Mouse (Mus musculus): ENCODE results near the gene Mxi1. TPM values are rescaled to one million over a fixed set of nuclear protein-coding genes. Genes with fewer than 3 reads are reported as not detected.
"Not testable (repeated sequence)": the region's sequence is repeated elsewhere in the genome, so short reads cannot be mapped to it uniquely, and the experiment has no call there.

Mxi1 gene
- polyA plus RNA-seq, 1 experiment from 2014 or later = 59.6 TPM

GRCm38 (mm10) chr19:53391787-53392186 is 81.5 kb downstream of the Mxi1 start:
- Histone ChIP-seq H3K36me3 (ENCODE audit: control insufficient read depth, insufficient read depth, low read length) (0 out of 2 replicates have a peak, but pooled peaks cover 2% of the 10 kb centered on the region), H3K4me3 (ENCODE audit: low read depth, low read length) (peak overlapping the region; percentile 95; the same call in 1 of the 2 replicates), H3K9me3 (ENCODE audit: control insufficient read depth, low read length) (no peaks in the 10 kb centered on the region), H3K4me1 (replicated peaks; ENCODE audit: control insufficient read depth, insufficient read depth, low read length) (peaks cover 4% of the 10 kb centered on the region; the same call in 1 of the 2 replicates), H3K27ac (ENCODE audit: low read depth, low read length) (no peak overlapping the region), H3K9ac (ENCODE audit: low read depth, low read length) (no peak overlapping the region), H3K4me2 (replicated peaks; ENCODE audit: low read depth, low read length) (no peak overlapping the region), H3K27me3 (ENCODE audit: control insufficient read depth, insufficient read depth, low read length) (no peaks in the 10 kb centered on the region)
- ATAC-seq (ENCODE audit: low FRiP score) (no peak), DNase-seq (ENCODE audit: low spot score) (no peak)
- 91% methylated on average over 5 of the region's 5 CpGs for WGBS

- Histone ChIP-seq H3K4me2 (replicated peaks; ENCODE audit: low read depth, low read length) (no peak overlapping the region), H3K4me1 (replicated peaks; ENCODE audit: control insufficient read depth, insufficient read depth, low read length) (peaks cover 4% of the 10 kb centered on the region; the same call in 1 of the 2 replicates), H3K36me3 (ENCODE audit: control insufficient read depth, insufficient read depth, low read length) (0 out of 2 replicates have a peak, but pooled peaks cover 2% of the 10 kb centered on the region), H3K27me3 (ENCODE audit: control insufficient read depth, insufficient read depth, low read length) (no peaks in the 10 kb centered on the region), H3K4me3 (ENCODE audit: low read depth, low read length) (no peak overlapping the region), H3K27ac (ENCODE audit: low read depth, low read length) (no peak overlapping the region), H3K9ac (ENCODE audit: low read depth, low read length) (no peak overlapping the region), H3K9me3 (ENCODE audit: control insufficient read depth, low read length) (no peaks in the 10 kb centered on the region)
- DNase-seq (ENCODE audit: low spot score) = no peak
- no peak for ATAC-seq (ENCODE audit: low FRiP score)
- 74% methylated on average over 8 of the region's 8 CpGs for WGBS
Measured at GRCm38 (mm10) chr19:53392781-53393343, 82.5 kb downstream of the Mxi1 start.

GRCm38 (mm10) chr19:53393646-53394045 is 83.3 kb downstream of the Mxi1 start:
- Histone ChIP-seq H3K9ac (ENCODE audit: low read depth, low read length) (no peak overlapping the region), H3K4me1 (replicated peaks; ENCODE audit: control insufficient read depth, insufficient read depth, low read length) (peaks cover 4% of the 10 kb centered on the region; the same call in 1 of the 2 replicates), H3K36me3 (ENCODE audit: control insufficient read depth, insufficient read depth, low read length) (no peaks in the 10 kb centered on the region), H3K4me2 (replicated peaks; ENCODE audit: low read depth, low read length) (no peak overlapping the region), H3K4me3 (ENCODE audit: low read depth, low read length) (no peak overlapping the region), H3K27me3 (ENCODE audit: control insufficient read depth, insufficient read depth, low read length) (no peaks in the 10 kb centered on the region), H3K27ac (ENCODE audit: low read depth, low read length) (no peak overlapping the region), H3K9me3 (ENCODE audit: control insufficient read depth, low read length) (no peaks in the 10 kb centered on the region)
- ATAC-seq (ENCODE audit: low FRiP score) = no peak
- no peak for DNase-seq (ENCODE audit: low spot score)

- Histone ChIP-seq H3K9me3 (ENCODE audit: control insufficient read depth, low read length) (no peaks in the 10 kb centered on the region), H3K27me3 (ENCODE audit: control insufficient read depth, insufficient read depth, low read length) (no peaks in the 10 kb centered on the region), H3K36me3 (ENCODE audit: control insufficient read depth, insufficient read depth, low read length) (no peaks in the 10 kb centered on the region), H3K4me2 (replicated peaks; ENCODE audit: low read depth, low read length) (no peak overlapping the region), H3K9ac (ENCODE audit: low read depth, low read length) (no peak overlapping the region), H3K4me1 (replicated peaks; ENCODE audit: control insufficient read depth, insufficient read depth, low read length) (no peaks in the 10 kb centered on the region; the same call in 1 of the 2 replicates), H3K27ac (ENCODE audit: low read depth, low read length) (no peak overlapping the region), H3K4me3 (ENCODE audit: low read depth, low read length) (no peak overlapping the region)
- ATAC-seq (ENCODE audit: low FRiP score) (no peak), DNase-seq (ENCODE audit: low spot score) (peak; percentile 69)
- WGBS = 18% methylated on average over 7 of the region's 7 CpGs
Measured at GRCm38 (mm10) chr19:53394552-53394951, 84.2 kb downstream of the Mxi1 start.

DNA sequence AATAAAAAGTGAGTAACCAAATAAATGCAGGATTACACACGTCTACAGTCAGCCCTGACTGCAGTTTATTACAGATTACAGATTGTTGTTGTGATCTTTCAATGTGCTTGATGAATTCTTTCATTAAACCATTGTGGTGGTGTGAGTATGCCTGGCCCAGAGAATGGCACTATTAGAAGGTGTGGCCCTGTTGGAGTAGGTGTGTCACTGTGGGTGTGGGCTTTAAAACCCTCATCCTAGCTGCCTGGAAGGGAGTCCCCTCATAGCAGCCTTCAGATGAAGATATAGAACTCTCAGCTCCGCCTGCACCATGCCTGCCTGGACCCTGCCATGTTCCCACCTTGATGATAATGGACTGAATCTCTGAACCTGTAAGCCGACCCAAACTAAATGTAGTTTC is 84.6 kb downstream of the Mxi1 start:
- ATAC-seq (ENCODE audit: low FRiP score); H3K27me3 ChIP-seq (ENCODE audit: control insufficient read depth, insufficient read depth, low read length); H3K4me2 ChIP-seq (replicated peaks; ENCODE audit: low read depth, low read length); DNase-seq (ENCODE audit: low spot score); H3K9me3 ChIP-seq (ENCODE audit: control insufficient read depth, low read length); H3K36me3 ChIP-seq (ENCODE audit: control insufficient read depth, insufficient read depth, low read length); H3K4me3 ChIP-seq (ENCODE audit: low read depth, low read length); H3K4me1 ChIP-seq (replicated peaks; ENCODE audit: control insufficient read depth, insufficient read depth, low read length); H3K9ac ChIP-seq (ENCODE audit: low read depth, low read length); H3K27ac ChIP-seq (ENCODE audit: low read depth, low read length): not testable (repeated sequence)
- 82% methylated on average over 3 of the region's 3 CpGs for whole genome bisulfite sequencing

GRCm38 (mm10) chr19:53395805-53396204 is 85.5 kb downstream of the Mxi1 start:
- H3K27me3 ChIP-seq (ENCODE audit: control insufficient read depth, insufficient read depth, low read length); H3K9me3 ChIP-seq (ENCODE audit: control insufficient read depth, low read length); H3K4me1 ChIP-seq (replicated peaks; ENCODE audit: control insufficient read depth, insufficient read depth, low read length); H3K27ac ChIP-seq (ENCODE audit: low read depth, low read length); H3K36me3 ChIP-seq (ENCODE audit: control insufficient read depth, insufficient read depth, low read length); DNase-seq (ENCODE audit: low spot score); H3K9ac ChIP-seq (ENCODE audit: low read depth, low read length); H3K4me2 ChIP-seq (replicated peaks; ENCODE audit: low read depth, low read length); H3K4me3 ChIP-seq (ENCODE audit: low read depth, low read length); ATAC-seq (ENCODE audit: low FRiP score): not testable (repeated sequence)
- 39% methylated on average over 5 of the region's 5 CpGs for WGBS

- Histone ChIP-seq H3K4me1 (replicated peaks; ENCODE audit: control insufficient read depth, insufficient read depth, low read length) (no peaks in the 10 kb centered on the region), H3K4me3 (ENCODE audit: low read depth, low read length) (no peak overlapping the region), H3K4me2 (replicated peaks; ENCODE audit: low read depth, low read length) (no peak overlapping the region), H3K9ac (ENCODE audit: low read depth, low read length) (no peak overlapping the region), H3K27ac (ENCODE audit: low read depth, low read length) (no peak overlapping the region), H3K36me3 (ENCODE audit: control insufficient read depth, insufficient read depth, low read length) (no peaks in the 10 kb centered on the region), H3K9me3 (ENCODE audit: control insufficient read depth, low read length) (no peaks in the 10 kb centered on the region), H3K27me3 (ENCODE audit: control insufficient read depth, insufficient read depth, low read length) (no peaks in the 10 kb centered on the region)
- WGBS = 83% methylated on average over 12 of the region's 12 CpGs
- ATAC-seq (ENCODE audit: low FRiP score) (no peak), DNase-seq (ENCODE audit: low spot score) (no peak)
Measured at GRCm38 (mm10) chr19:53397451-53398233, 87.3 kb downstream of the Mxi1 start.

DNA sequence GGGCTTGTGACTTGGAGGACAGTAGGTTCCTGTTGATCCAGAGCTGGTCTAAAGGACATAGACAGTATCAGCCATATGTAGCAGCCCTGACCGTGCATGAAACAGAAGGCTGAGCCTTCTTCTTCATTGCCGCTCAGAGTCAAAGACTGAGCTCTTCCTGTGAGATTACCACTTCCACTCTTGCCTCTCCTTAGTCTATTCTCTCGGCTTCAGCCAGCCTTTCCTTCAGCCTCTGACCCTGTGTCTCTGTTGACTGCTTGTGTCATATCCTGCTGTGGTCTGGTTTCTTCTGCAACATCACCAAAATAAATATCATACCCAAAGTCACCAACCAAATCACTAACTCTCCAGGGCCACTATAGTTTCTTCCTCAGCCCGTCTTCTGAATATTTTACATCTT is 88.9 kb downstream of the Mxi1 start:
- DNase-seq (ENCODE audit: low spot score) = no peak
- no peaks in the 10 kb centered on the region for H3K9me3 ChIP-seq (ENCODE audit: control insufficient read depth, low read length)
- H3K27ac ChIP-seq (ENCODE audit: low read depth, low read length) = no peak overlapping the region
- ATAC-seq (ENCODE audit: low FRiP score) = no peak
- H3K4me2 ChIP-seq (replicated peaks; ENCODE audit: low read depth, low read length) = no peak overlapping the region
- H3K36me3 ChIP-seq (ENCODE audit: control insufficient read depth, insufficient read depth, low read length) = no peaks in the 10 kb centered on the region
- 90% methylated on average over 4 of the region's 4 CpGs for WGBS
- no peaks in the 10 kb centered on the region for H3K4me1 ChIP-seq (replicated peaks; ENCODE audit: control insufficient read depth, insufficient read depth, low read length)
- no peak overlapping the region for H3K9ac ChIP-seq (ENCODE audit: low read depth, low read length)
- H3K4me3 ChIP-seq (ENCODE audit: low read depth, low read length) = no peak overlapping the region
- H3K27me3 ChIP-seq (ENCODE audit: control insufficient read depth, insufficient read depth, low read length) = no peaks in the 10 kb centered on the region

Data from hindbrain, embryonic 11.5 days (tissue).